ENCODE assay signal across 7 mouse cellular contexts in genomic region chr17:88066799-88067198, GRCm38 (mm10). TPM values are rescaled to one million over a fixed set of nuclear protein-coding genes. Genes with fewer than 3 reads are reported as not detected.
DNase-seq lines count a peak whose midpoint lies in the region; ATAC-seq and TF ChIP-seq lines count a peak whose summit lies in the region.

No protein-coding gene starts in this region.

- DNase-seq in lung, postnatal 0 days (ENCODE audit: low spot score): no peak
- no peak for DNase-seq in lung, postnatal 14 days
- DNase-seq in forebrain, embryonic 11.5 days (ENCODE audit: low spot score): no peak
- DNase-seq in limb, embryonic 14.5 days (ENCODE audit: low spot score): no peak
- DNase-seq in stomach, postnatal 0 days (ENCODE audit: low spot score): no peak
- no peak for DNase-seq in right cerebral cortex, postnatal 4 days
- DNase-seq in spleen, postnatal 10 days (ENCODE audit: low spot score in 2 of 2): no peak

- no peaks in the 10 kb centered on the region for H3K36me3 ChIP-seq in lung, postnatal 0 days (ENCODE audit: insufficient read depth, low read length)
- H3K36me3 ChIP-seq in forebrain, embryonic 11.5 days (ENCODE audit: control insufficient read depth, insufficient read depth, low read length): no peaks in the 10 kb centered on the region
- H3K36me3 ChIP-seq in limb, embryonic 14.5 days (ENCODE audit: control insufficient read depth, insufficient read depth, low read length): no peaks in the 10 kb centered on the region
- H3K36me3 ChIP-seq in stomach, postnatal 0 days (ENCODE audit: control insufficient read depth, insufficient read depth, low read length): no peaks in the 10 kb centered on the region

- H3K27ac ChIP-seq in lung, postnatal 0 days (ENCODE audit: low read length): peak overlapping the region; percentile 100
- peak overlapping the region; percentile 100; the same call in 1 of the 2 replicates for H3K27ac ChIP-seq in forebrain, embryonic 11.5 days (ENCODE audit: low read depth, low read length)
- H3K27ac ChIP-seq in limb, embryonic 14.5 days (replicated peaks; ENCODE audit: low read depth, low read length): peak overlapping the region; percentile 100
- peak overlapping the region; percentile 100 for H3K27ac ChIP-seq in stomach, postnatal 0 days (replicated peaks)

- H3K27me3 ChIP-seq in lung, postnatal 0 days (replicated peaks; ENCODE audit: insufficient read depth, low read length): no peaks in the 10 kb centered on the region
- no peaks in the 10 kb centered on the region for H3K27me3 ChIP-seq in forebrain, embryonic 11.5 days (ENCODE audit: control insufficient read depth, insufficient read depth, low read length)
- H3K27me3 ChIP-seq in limb, embryonic 14.5 days (ENCODE audit: control insufficient read depth, insufficient read depth, low read length): no peaks in the 10 kb centered on the region
- H3K27me3 ChIP-seq in stomach, postnatal 0 days (ENCODE audit: control insufficient read depth, insufficient read depth, low read length): no peaks in the 10 kb centered on the region

- H3K4me2 ChIP-seq in lung, postnatal 0 days (replicated peaks; ENCODE audit: low read depth, low read length): peak overlapping the region; percentile 62
- H3K4me2 ChIP-seq in forebrain, embryonic 11.5 days (ENCODE audit: low read depth, low read length, severe bottlenecking): peak overlapping the region; percentile 57
- H3K4me2 ChIP-seq in limb, embryonic 14.5 days (replicated peaks; ENCODE audit: low read depth, low read length, severe bottlenecking): peak overlapping the region; percentile 80
- H3K4me2 ChIP-seq in stomach, postnatal 0 days (replicated peaks; ENCODE audit: low read depth): peak overlapping the region; percentile 56

- H3K9ac ChIP-seq in lung, postnatal 0 days (replicated peaks; ENCODE audit: low read depth): peak overlapping the region; percentile 27; the same call in 1 of the 2 replicates
- peak overlapping the region; percentile 28 for H3K9ac ChIP-seq in forebrain, embryonic 11.5 days (ENCODE audit: low read length)
- peak overlapping the region; percentile 46 for H3K9ac ChIP-seq in limb, embryonic 14.5 days (ENCODE audit: low read depth, low read length, severe bottlenecking)
- H3K9ac ChIP-seq in stomach, postnatal 0 days (ENCODE audit: low read length): peak overlapping the region; percentile 39

- no peaks in the 10 kb centered on the region for H3K9me3 ChIP-seq in lung, postnatal 0 days (ENCODE audit: low read length)
- no peaks in the 10 kb centered on the region for H3K9me3 ChIP-seq in forebrain, embryonic 11.5 days (ENCODE audit: control insufficient read depth, low read length)
- H3K9me3 ChIP-seq in limb, embryonic 14.5 days (ENCODE audit: control insufficient read depth, low read length): no peaks in the 10 kb centered on the region
- H3K9me3 ChIP-seq in stomach, postnatal 0 days (ENCODE audit: control insufficient read depth, low read length): no peaks in the 10 kb centered on the region

- TF ChIP-seq POLR2A in limb, embryonic 14.5 days (IDR thresholded peaks at IDR 0.05; ENCODE audit: borderline replicate concordance, extremely low read depth, insufficient read depth, insufficient read length): no peak

- H3K4me3 ChIP-seq in lung, postnatal 0 days (ENCODE audit: low read depth, low read length): peak overlapping the region; percentile 91
- H3K4me3 ChIP-seq in forebrain, embryonic 11.5 days (ENCODE audit: low read depth, low read length): peak overlapping the region; percentile 99
- H3K4me3 ChIP-seq in limb, embryonic 14.5 days (replicated peaks; ENCODE audit: low read length): peak overlapping the region; percentile 95
- H3K4me3 ChIP-seq in stomach, postnatal 0 days (ENCODE audit: low read depth, low read length): peak overlapping the region; percentile 100

- no peak for TF ChIP-seq EP300 in lung, postnatal 0 days (IDR thresholded peaks at IDR 0.05)
- no peak for TF ChIP-seq EP300 in stomach, postnatal 0 days (optimal IDR thresholded peaks at IDR 0.05)

- TF ChIP-seq CTCF in lung, postnatal 0 days (IDR thresholded peaks at IDR 0.05): no peak
- TF ChIP-seq CTCF in stomach, postnatal 0 days (IDR thresholded peaks at IDR 0.05; ENCODE audit: low read depth): no peak

- 5% methylated on average over 9 of the region's 9 CpGs for WGBS in lung, postnatal 0 days
- WGBS in forebrain, embryonic 11.5 days: 14% methylated on average over 9 of the region's 9 CpGs
- WGBS in limb, embryonic 14.5 days: 11% methylated on average over 9 of the region's 9 CpGs
- WGBS in stomach, postnatal 0 days: 3% methylated on average over 9 of the region's 9 CpGs

- no peak for ATAC-seq in lung, postnatal 0 days
- no peak for ATAC-seq in forebrain, embryonic 11.5 days (replicated peaks; ENCODE audit: low FRiP score)
- no peak for ATAC-seq in limb, embryonic 14.5 days (ENCODE audit: low FRiP score, low read depth)
- no peak for ATAC-seq in stomach, postnatal 0 days (ENCODE audit: low FRiP score, low TSS enrichment)

- no peaks in the 10 kb centered on the region; the same call in 1 of the 2 replicates for H3K4me1 ChIP-seq in lung, postnatal 0 days (ENCODE audit: insufficient read depth, low read depth, low read length)
- H3K4me1 ChIP-seq in forebrain, embryonic 11.5 days (replicated peaks; ENCODE audit: control insufficient read depth, insufficient read depth, low read length): no peaks in the 10 kb centered on the region; the same call in 1 of the 2 replicates
- peaks cover 7% of the 10 kb centered on the region for H3K4me1 ChIP-seq in limb, embryonic 14.5 days (ENCODE audit: control insufficient read depth, insufficient read depth, low read length)
- H3K4me1 ChIP-seq in stomach, postnatal 0 days (replicated peaks; ENCODE audit: control insufficient read depth, insufficient read depth): peaks cover 4% of the 10 kb centered on the region; the same call in 1 of the 2 replicates

RNA-seq across cellular contexts. Expression of gene Fbxo11, which starts 1.7 kb away (rescaled TPM):
- polyA plus RNA-seq in lung, postnatal 0 days (2015; fragmentation: Nextera tagmentation; extraction: Ambion mirVana): 14.6 and 15.3 TPM in 2 replicates
- 40.0 and 41.1 TPM in 2 replicates for polyA plus RNA-seq in forebrain, embryonic 11.5 days (2014; fragmentation: Nextera tagmentation; extraction: Ambion mirVana)
- polyA plus RNA-seq in limb, embryonic 14.5 days (2012; rRNA removed): 50.9 and 63.0 TPM in 2 replicates
- polyA plus RNA-seq in limb, embryonic 14.5 days (2014; fragmentation: Nextera tagmentation; extraction: Ambion mirVana): 29.5 and 34.1 TPM in 2 replicates
- 7.7 and 9.1 TPM in 2 replicates for polyA plus RNA-seq in stomach, postnatal 0 days (2015; fragmentation: Nextera tagmentation; extraction: Ambion mirVana)
